Mouse (Mus musculus): ENCODE data around the gene Ces1d. TPM values are rescaled to one million over a fixed set of nuclear protein-coding genes. Genes with fewer than 3 reads are reported as not detected.
"Not testable (repeated sequence)": the region's sequence is repeated elsewhere in the genome, so short reads cannot be mapped to it uniquely, and the experiment has no call there.

The Ces1d gene
- polyA plus RNA-seq (2015; fragmentation: Nextera tagmentation; extraction: Ambion mirVana) = 0.10 and 0.20 TPM in 2 replicates

GRCm38 (mm10) chr8:93197685-93198525, at the start of gene Ces1d:
Gene Ces1d, minus strand, starts transcription at chr8:93197838.
- H3K27me3 ChIP-seq (replicated peaks; ENCODE audit: control insufficient read depth, insufficient read depth, low read length) = no peaks in the 10 kb centered on the region
- H3K4me1 ChIP-seq (ENCODE audit: control insufficient read depth, insufficient read depth, low read depth, low read length) = no peaks in the 10 kb centered on the region
- no peaks in the 10 kb centered on the region for H3K36me3 ChIP-seq (ENCODE audit: control insufficient read depth, insufficient read depth, low read length)
- no peak within 1 kb of the TSS for H3K9ac ChIP-seq (ENCODE audit: low read depth, low read length)
- H3K4me2 ChIP-seq (ENCODE audit: low read length) = no peak within 1 kb of the TSS
- WGBS = 85% methylated on average over 8 of the region's 8 CpGs
- H3K9me3 ChIP-seq (ENCODE audit: control insufficient read depth, low read length) = no peaks in the 10 kb centered on the region
- no peak within 1 kb of the TSS for H3K27ac ChIP-seq (ENCODE audit: low read depth, low read length)
- no peak within 1 kb of the TSS for H3K4me3 ChIP-seq (ENCODE audit: low read length)
- ATAC-seq = no peak

- no peaks in the 10 kb centered on the region for H3K36me3 ChIP-seq (ENCODE audit: control insufficient read depth, insufficient read depth, low read length)
- WGBS = 92% methylated on average over 2 of the region's 2 CpGs
- no peak overlapping the region for H3K9ac ChIP-seq (ENCODE audit: low read depth, low read length)
- H3K4me1 ChIP-seq (ENCODE audit: control insufficient read depth, insufficient read depth, low read depth, low read length) = no peaks in the 10 kb centered on the region
- H3K4me3 ChIP-seq (ENCODE audit: low read length) = no peak overlapping the region
- H3K27ac ChIP-seq (ENCODE audit: low read depth, low read length) = no peak overlapping the region
- H3K27me3 ChIP-seq (replicated peaks; ENCODE audit: control insufficient read depth, insufficient read depth, low read length) = no peaks in the 10 kb centered on the region
- ATAC-seq = no peak
- peaks cover 2% of the 10 kb centered on the region; the same call in 1 of the 2 replicates for H3K9me3 ChIP-seq (ENCODE audit: control insufficient read depth, low read length)
- H3K4me2 ChIP-seq (ENCODE audit: low read length) = no peak overlapping the region
These were observed 48.4 kb upstream of the Ces1d start for GRCm38 (mm10) chr8:93246057-93246456.

GRCm38 (mm10) chr8:93239884-93240283, 42.2 kb upstream of the Ces1d start:
- Histone ChIP-seq H3K36me3 (ENCODE audit: control insufficient read depth, insufficient read depth, low read length) (no peaks in the 10 kb centered on the region), H3K9me3 (ENCODE audit: control insufficient read depth, low read length) (peaks cover 2% of the 10 kb centered on the region; the same call in 1 of the 2 replicates), H3K4me3 (ENCODE audit: low read length) (no peak overlapping the region), H3K4me1 (ENCODE audit: control insufficient read depth, insufficient read depth, low read depth, low read length) (no peaks in the 10 kb centered on the region), H3K27me3 (replicated peaks; ENCODE audit: control insufficient read depth, insufficient read depth, low read length) (no peaks in the 10 kb centered on the region), H3K4me2 (ENCODE audit: low read length) (no peak overlapping the region), H3K27ac (ENCODE audit: low read depth, low read length) (no peak overlapping the region), H3K9ac (ENCODE audit: low read depth, low read length) (no peak overlapping the region)
- no peak for ATAC-seq

GRCm38 (mm10) chr8:93235681-93236080, 38.0 kb upstream of the Ces1d start:
- no peak for ATAC-seq

GRCm38 (mm10) chr8:93234706-93235105, 37.1 kb upstream of the Ces1d start:
- WGBS = 96% methylated on average over 1 of the region's 1 CpGs
- Histone ChIP-seq H3K9ac (ENCODE audit: low read depth, low read length) (no peak overlapping the region), H3K36me3 (ENCODE audit: control insufficient read depth, insufficient read depth, low read length) (no peaks in the 10 kb centered on the region), H3K4me3 (ENCODE audit: low read length) (no peak overlapping the region), H3K27me3 (replicated peaks; ENCODE audit: control insufficient read depth, insufficient read depth, low read length) (no peaks in the 10 kb centered on the region), H3K4me2 (ENCODE audit: low read length) (no peak overlapping the region), H3K27ac (ENCODE audit: low read depth, low read length) (no peak overlapping the region), H3K9me3 (ENCODE audit: control insufficient read depth, low read length) (no peaks in the 10 kb centered on the region), H3K4me1 (ENCODE audit: control insufficient read depth, insufficient read depth, low read depth, low read length) (no peaks in the 10 kb centered on the region)
- ATAC-seq = no peak

More at GRCm38 (mm10) chr8:93235681-93236080, 38.0 kb upstream of the Ces1d start:
- no peak overlapping the region for H3K9ac ChIP-seq (ENCODE audit: low read depth, low read length)
- no peak overlapping the region for H3K4me3 ChIP-seq (ENCODE audit: low read length)
- 89% methylated on average over 1 of the region's 1 CpGs for WGBS
- H3K4me1 ChIP-seq (ENCODE audit: control insufficient read depth, insufficient read depth, low read depth, low read length) = no peaks in the 10 kb centered on the region
- no peaks in the 10 kb centered on the region for H3K9me3 ChIP-seq (ENCODE audit: control insufficient read depth, low read length)
- H3K27me3 ChIP-seq (replicated peaks; ENCODE audit: control insufficient read depth, insufficient read depth, low read length) = no peaks in the 10 kb centered on the region
- no peaks in the 10 kb centered on the region for H3K36me3 ChIP-seq (ENCODE audit: control insufficient read depth, insufficient read depth, low read length)
- H3K4me2 ChIP-seq (ENCODE audit: low read length) = no peak overlapping the region
- no peak overlapping the region for H3K27ac ChIP-seq (ENCODE audit: low read depth, low read length)

GRCm38 (mm10) chr8:93234068-93234467, 36.4 kb upstream of the Ces1d start:
- H3K4me3 ChIP-seq (ENCODE audit: low read length) = no peak overlapping the region
- no peaks in the 10 kb centered on the region for H3K27me3 ChIP-seq (replicated peaks; ENCODE audit: control insufficient read depth, insufficient read depth, low read length)
- H3K9me3 ChIP-seq (ENCODE audit: control insufficient read depth, low read length) = no peaks in the 10 kb centered on the region
- H3K9ac ChIP-seq (ENCODE audit: low read depth, low read length) = no peak overlapping the region
- no peak overlapping the region for H3K4me2 ChIP-seq (ENCODE audit: low read length)
- H3K27ac ChIP-seq (ENCODE audit: low read depth, low read length) = no peak overlapping the region
- ATAC-seq = no peak
- H3K36me3 ChIP-seq (ENCODE audit: control insufficient read depth, insufficient read depth, low read length) = no peaks in the 10 kb centered on the region
- no peaks in the 10 kb centered on the region for H3K4me1 ChIP-seq (ENCODE audit: control insufficient read depth, insufficient read depth, low read depth, low read length)
- 91% methylated on average over 6 of the region's 6 CpGs for WGBS

GRCm38 (mm10) chr8:93229446-93229845, 31.8 kb upstream of the Ces1d start, which contains the start of gene Ces1e:
Gene Ces1e, minus strand, starts transcription at chr8:93229619.
- H3K36me3 ChIP-seq (ENCODE audit: control insufficient read depth, insufficient read depth, low read length) = no peaks in the 10 kb centered on the region
- no peak for ATAC-seq
- H3K27ac ChIP-seq (ENCODE audit: low read depth, low read length) = no peak within 1 kb of the TSS
- no peak within 1 kb of the TSS for H3K9ac ChIP-seq (ENCODE audit: low read depth, low read length)
- no peak within 1 kb of the TSS for H3K4me3 ChIP-seq (ENCODE audit: low read length)
- H3K4me1 ChIP-seq (ENCODE audit: control insufficient read depth, insufficient read depth, low read depth, low read length) = no peaks in the 10 kb centered on the region
- no peak within 1 kb of the TSS for H3K4me2 ChIP-seq (ENCODE audit: low read length)
- H3K9me3 ChIP-seq (ENCODE audit: control insufficient read depth, low read length) = no peaks in the 10 kb centered on the region
- no peaks in the 10 kb centered on the region for H3K27me3 ChIP-seq (replicated peaks; ENCODE audit: control insufficient read depth, insufficient read depth, low read length)

- no peak for ATAC-seq
- Histone ChIP-seq H3K36me3 (ENCODE audit: control insufficient read depth, insufficient read depth, low read length) (no peaks in the 10 kb centered on the region), H3K4me3 (ENCODE audit: low read length) (no peak overlapping the region), H3K27ac (ENCODE audit: low read depth, low read length) (no peak overlapping the region), H3K9ac (ENCODE audit: low read depth, low read length) (no peak overlapping the region), H3K9me3 (ENCODE audit: control insufficient read depth, low read length) (no peaks in the 10 kb centered on the region), H3K27me3 (replicated peaks; ENCODE audit: control insufficient read depth, insufficient read depth, low read length) (no peaks in the 10 kb centered on the region), H3K4me2 (ENCODE audit: low read length) (no peak overlapping the region), H3K4me1 (ENCODE audit: control insufficient read depth, insufficient read depth, low read depth, low read length) (no peaks in the 10 kb centered on the region)
- WGBS = 79% methylated on average over 11 of the region's 11 CpGs
These were observed 31.2 kb upstream of the Ces1d start for GRCm38 (mm10) chr8:93228673-93229370.

- not testable (repeated sequence) for ATAC-seq
These were observed 28.8 kb upstream of the Ces1d start for GRCm38 (mm10) chr8:93226471-93226870.

More at GRCm38 (mm10) chr8:93226471-93226870, 28.8 kb upstream of the Ces1d start:
- not testable (repeated sequence) for H3K4me2 ChIP-seq (ENCODE audit: low read length); H3K27ac ChIP-seq (ENCODE audit: low read depth, low read length); H3K36me3 ChIP-seq (ENCODE audit: control insufficient read depth, insufficient read depth, low read length); H3K9me3 ChIP-seq (ENCODE audit: control insufficient read depth, low read length); H3K4me1 ChIP-seq (ENCODE audit: control insufficient read depth, insufficient read depth, low read depth, low read length); H3K27me3 ChIP-seq (replicated peaks; ENCODE audit: control insufficient read depth, insufficient read depth, low read length); H3K4me3 ChIP-seq (ENCODE audit: low read length); H3K9ac ChIP-seq (ENCODE audit: low read depth, low read length)
- WGBS = 91% methylated on average over 1 of the region's 1 CpGs
